Mouse (Mus musculus) spleen, postnatal 10 days (tissue): Measurements from ENCODE around the gene Zfp141.

ENCODE experiments used
- DNase-seq, 2 experiments: peaks; one replicate each; pipeline ENCODE4 v3.0.0; 2021 to 2022; ENCODE audit warnings: low spot score in 2 of 2

Zfp141 gene

GRCm38 (mm10) chr7:42505588-42505987 lies at the start of gene Zfp141:
TSS of gene Zfp141 (minus strand) at chr7:42505740.
- DNase-seq, result peak; percentile 48 to 84

- DNase-seq, result no peak
Measured at GRCm38 (mm10) chr7:42551766-42552165, 46.2 kb upstream of the Zfp141 start.

GRCm38 (mm10) chr7:42505186-42505585 lies 354 bp downstream of the Zfp141 start:
- DNase-seq, result no peak

GRCm38 (mm10) chr7:42498248-42498647 lies 7.3 kb downstream of the Zfp141 start:
- DNase-seq, result no peak

- no peak for DNase-seq
Measured at GRCm38 (mm10) chr7:42497356-42497755, 8.2 kb downstream of the Zfp141 start.

GRCm38 (mm10) chr7:42496202-42496601 lies 9.3 kb downstream of the Zfp141 start:
- DNase-seq, result no peak

- no peak for DNase-seq
Measured at GRCm38 (mm10) chr7:42490859-42491258, 14.7 kb downstream of the Zfp141 start.

GRCm38 (mm10) chr7:42490358-42490757 lies 15.2 kb downstream of the Zfp141 start:
- DNase-seq, result no peak

GRCm38 (mm10) chr7:42454640-42455039 lies 50.9 kb downstream of the Zfp141 start:
- no peak for DNase-seq

- DNase-seq, result peak in 1 of 2 experiments; percentile 28
Measured at GRCm38 (mm10) chr7:42450618-42451017, 54.9 kb downstream of the Zfp141 start.

- no peak for DNase-seq
Measured at GRCm38 (mm10) chr7:42447850-42448249, 57.7 kb downstream of the Zfp141 start, which contains the start of gene 4933421I07Rik. TSS of gene 4933421I07Rik (minus strand) at chr7:42448120.

- DNase-seq, result no peak
Measured at GRCm38 (mm10) chr7:42447352-42447751, 58.2 kb downstream of the Zfp141 start.
